Mouse (Mus musculus): ENCODE results near the gene Gm8024.
A peak's percentile ranks its signal among the peaks of the same experiment; 100 is the strongest.
"Not testable (repeated sequence)": the region's sequence is repeated elsewhere in the genome, so short reads cannot be mapped to it uniquely, and the experiment has no call there.

Gene Gm8024

GRCm38 (mm10) chr14:42524182-42524581 lies at the start of gene Gm8024:
Gene Gm8024, minus strand, starts transcription at chr14:42524282.
- not testable (repeated sequence) for DNase-seq (ENCODE audit: low spot score in 2 of 2)

GRCm38 (mm10) chr14:42543170-42543701 lies 19.2 kb upstream of the Gm8024 start:
- peak; percentile 61 to 63 for DNase-seq (ENCODE audit: low spot score in 2 of 2)

- not testable (repeated sequence) for DNase-seq (ENCODE audit: low spot score in 2 of 2)
Measured at GRCm38 (mm10) chr14:42542316-42543169, 18.5 kb upstream of the Gm8024 start.

GRCm38 (mm10) chr14:42502249-42502648 lies 21.8 kb downstream of the Gm8024 start, which contains the start of gene Gm8020:
Gene Gm8020, minus strand, starts transcription at chr14:42502349.
- not testable (repeated sequence) for DNase-seq (ENCODE audit: low spot score in 2 of 2)

Data from right cerebral cortex, adult 2 months (tissue).